Mouse (Mus musculus): ENCODE results near the gene Mcam. TPM values are rescaled to one million over a fixed set of nuclear protein-coding genes. Genes with fewer than 3 reads are reported as not detected.

The Mcam gene
- total RNA-seq, 2 experiments from 2014 or later: 1.7 TPM; not detected in 1

DNA sequence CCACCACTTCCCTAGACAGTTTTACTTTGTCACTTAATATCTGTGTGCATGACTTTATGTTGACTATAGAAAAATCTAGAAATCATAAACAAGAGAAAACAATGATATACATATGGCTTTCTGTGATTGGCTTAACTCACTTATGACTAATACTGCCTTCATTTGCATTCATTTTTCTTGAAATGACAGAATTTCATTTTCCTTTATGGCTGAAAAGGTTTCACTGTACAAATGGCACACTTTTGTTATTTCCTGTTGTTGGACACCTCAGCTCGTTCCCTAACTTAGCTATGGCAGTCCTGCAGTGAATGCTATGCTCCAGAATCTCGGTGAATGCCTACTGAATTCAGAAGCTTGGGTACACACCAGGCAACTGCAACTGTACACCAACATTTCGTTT lies 58.0 kb downstream of the Mcam start:
- no peak for ATAC-seq (replicated peaks; ENCODE audit: poor library complexity, severe bottlenecking)

Other genes starting within 250 kb of the Mcam start
- 3.3 TPM in 1 of 2 replicates, not detected in the other for gene Thy1, start 91.1 kb upstream of the Mcam start, total RNA-seq (2014; fragmentation: Nextera tagmentation)
- not detected in 2 replicates for gene Thy1, start 91.1 kb upstream of the Mcam start, total RNA-seq (2017)
- 3.6 and 12.0 TPM in 2 replicates for gene Usp2, start 67.4 kb upstream of the Mcam start, total RNA-seq (2014; fragmentation: Nextera tagmentation)
- 1.2 and 3.1 TPM in 2 replicates for gene Usp2, start 67.4 kb upstream of the Mcam start, total RNA-seq (2017)
- gene Mfrp, start 32.7 kb upstream of the Mcam start, total RNA-seq (2014; fragmentation: Nextera tagmentation): not detected in 2 replicates
- 0.15 TPM in 1 of 2 replicates, not detected in the other for gene Mfrp, start 32.7 kb upstream of the Mcam start, total RNA-seq (2017)
- not detected in 2 replicates for gene C1qtnf5, start 27.2 kb upstream of the Mcam start, total RNA-seq (2014; fragmentation: Nextera tagmentation)
- not detected in 2 replicates for gene C1qtnf5, start 27.2 kb upstream of the Mcam start, total RNA-seq (2017)
- gene Gm49380, start 21.0 kb upstream of the Mcam start, total RNA-seq (2014; fragmentation: Nextera tagmentation): not detected in 2 replicates
- not detected in 2 replicates for gene Gm49380, start 21.0 kb upstream of the Mcam start, total RNA-seq (2017)
- gene Rnf26, start 21.0 kb upstream of the Mcam start, total RNA-seq (2014; fragmentation: Nextera tagmentation): 44.9 and 55.6 TPM in 2 replicates
- 17.8 and 19.3 TPM in 2 replicates for gene Rnf26, start 21.0 kb upstream of the Mcam start, total RNA-seq (2017)
- gene Cbl, start 99.6 kb downstream of the Mcam start, total RNA-seq (2014; fragmentation: Nextera tagmentation): 89.7 and 108 TPM in 2 replicates
- gene Cbl, start 99.6 kb downstream of the Mcam start, total RNA-seq (2017): 40.3 and 42.9 TPM in 2 replicates
- not detected in 2 replicates for gene Ccdc153, start 106.2 kb downstream of the Mcam start, total RNA-seq (2014; fragmentation: Nextera tagmentation)
- not detected in 2 replicates for gene Ccdc153, start 106.2 kb downstream of the Mcam start, total RNA-seq (2017)
- gene Pdzd3, start 117.0 kb downstream of the Mcam start, total RNA-seq (2014; fragmentation: Nextera tagmentation): not detected in 2 replicates
- 0.22 TPM in 1 of 2 replicates, not detected in the other for gene Pdzd3, start 117.0 kb downstream of the Mcam start, total RNA-seq (2017)
- gene Nlrx1, start 134.1 kb downstream of the Mcam start, total RNA-seq (2014; fragmentation: Nextera tagmentation): 4.9 and 11.1 TPM in 2 replicates
- gene Nlrx1, start 134.1 kb downstream of the Mcam start, total RNA-seq (2017): 7.3 and 8.4 TPM in 2 replicates
- 0.21 TPM in 1 of 2 replicates, not detected in the other for gene Abcg4, start 154.1 kb downstream of the Mcam start, total RNA-seq (2014; fragmentation: Nextera tagmentation)
- not detected in 2 replicates for gene Abcg4, start 154.1 kb downstream of the Mcam start, total RNA-seq (2017)
- 12.7 TPM in 2 replicates for gene Hinfp, start 171.2 kb downstream of the Mcam start, total RNA-seq (2014; fragmentation: Nextera tagmentation)
- 11.6 and 12.2 TPM in 2 replicates for gene Hinfp, start 171.2 kb downstream of the Mcam start, total RNA-seq (2017)
- 8.3 and 17.5 TPM in 2 replicates for gene C2cd2l, start 185.8 kb downstream of the Mcam start, total RNA-seq (2014; fragmentation: Nextera tagmentation)
- gene C2cd2l, start 185.8 kb downstream of the Mcam start, total RNA-seq (2017): 4.2 and 5.9 TPM in 2 replicates
- gene Dpagt1, start 191.6 kb downstream of the Mcam start, total RNA-seq (2014; fragmentation: Nextera tagmentation): 41.0 and 48.8 TPM in 2 replicates
- 18.2 and 26.4 TPM in 2 replicates for gene Dpagt1, start 191.6 kb downstream of the Mcam start, total RNA-seq (2017)
- gene H2afx, start 200.2 kb downstream of the Mcam start, total RNA-seq (2014; fragmentation: Nextera tagmentation): 76.3 and 96.9 TPM in 2 replicates
- gene H2afx, start 200.2 kb downstream of the Mcam start, total RNA-seq (2017): 298 and 423 TPM in 2 replicates
- 64.3 and 92.6 TPM in 2 replicates for gene Hmbs, start 209.8 kb downstream of the Mcam start, total RNA-seq (2014; fragmentation: Nextera tagmentation)
- 32.2 and 47.4 TPM in 2 replicates for gene Hmbs, start 209.8 kb downstream of the Mcam start, total RNA-seq (2017)
- gene Vps11, start 227.2 kb downstream of the Mcam start, total RNA-seq (2014; fragmentation: Nextera tagmentation): 25.8 and 27.1 TPM in 2 replicates
- gene Vps11, start 227.2 kb downstream of the Mcam start, total RNA-seq (2017): 21.1 and 21.5 TPM in 2 replicates
- 126 and 142 TPM in 2 replicates for gene Hyou1, start 245.0 kb downstream of the Mcam start, total RNA-seq (2014; fragmentation: Nextera tagmentation)
- 187 and 212 TPM in 2 replicates for gene Hyou1, start 245.0 kb downstream of the Mcam start, total RNA-seq (2017)

All from granulocyte monocyte progenitor cell, adult 5-6 weeks (primary cell).